Mouse (Mus musculus): Measurements from ENCODE around the gene Plekhn1. TPM values are rescaled to one million over a fixed set of nuclear protein-coding genes. Genes with fewer than 3 reads are reported as not detected.

Plekhn1 gene
- total and polyA plus RNA-seq, 2 experiments = 6.9 to 18.5 TPM

DNA sequence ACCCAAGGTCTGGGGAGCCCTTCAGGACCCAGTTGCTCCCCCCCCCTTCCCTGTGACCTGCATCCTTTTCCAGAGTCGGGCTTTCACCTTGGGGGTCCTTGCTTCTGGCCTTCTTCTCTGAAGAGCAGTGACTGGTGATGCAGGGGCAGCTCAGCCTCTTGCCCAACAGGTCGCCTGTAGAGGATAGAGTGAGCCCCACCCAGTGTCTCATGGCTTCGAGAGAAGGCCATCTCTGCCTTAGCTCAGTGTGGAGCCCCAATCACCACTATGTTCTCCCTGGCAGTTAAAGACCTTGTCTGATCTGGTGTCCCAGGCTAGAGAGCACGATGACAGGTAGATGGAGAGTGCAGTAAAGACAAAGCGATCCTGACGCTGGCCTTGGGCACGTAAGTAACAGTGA, 17.5 kb upstream of the Plekhn1 start:
- Histone ChIP-seq H3K4me1 (ENCODE audit: control insufficient read depth, insufficient read depth, low read length) (peaks cover 4% of the 10 kb centered on the region; the same call in 1 of the 2 replicates), H3K9ac (ENCODE audit: low read depth, low read length) (no peak overlapping the region), H3K27me3 (ENCODE audit: control insufficient read depth, insufficient read depth, low read length) (peaks cover 15% of the 10 kb centered on the region), H3K27ac (replicated peaks; ENCODE audit: insufficient read depth, low read depth, low read length) (no peak overlapping the region), H3K79me2 (ENCODE audit: control insufficient read depth, insufficient read depth, low read length) (no peaks in the 10 kb centered on the region), H3K4me3 (ENCODE audit: insufficient read depth, low read depth, low read length) (no peak overlapping the region), H3K36me3 (ENCODE audit: control insufficient read depth, insufficient read depth, low read length) (peaks cover under 1% of the 10 kb centered on the region; the same call in 1 of the 2 replicates)
- WGBS = 36% methylated on average over 7 of the region's 7 CpGs
- no peak for DNase-seq (ENCODE audit: extremely low read depth, low read depth, low spot score)
- no peak for TF ChIP-seq CTCF (IDR thresholded peaks at IDR 0.05; ENCODE audit: low read depth, low read length)
- no peak for TF ChIP-seq POLR2A (IDR thresholded peaks at IDR 0.05; ENCODE audit: extremely low read depth, insufficient read depth, low read length)

DNA sequence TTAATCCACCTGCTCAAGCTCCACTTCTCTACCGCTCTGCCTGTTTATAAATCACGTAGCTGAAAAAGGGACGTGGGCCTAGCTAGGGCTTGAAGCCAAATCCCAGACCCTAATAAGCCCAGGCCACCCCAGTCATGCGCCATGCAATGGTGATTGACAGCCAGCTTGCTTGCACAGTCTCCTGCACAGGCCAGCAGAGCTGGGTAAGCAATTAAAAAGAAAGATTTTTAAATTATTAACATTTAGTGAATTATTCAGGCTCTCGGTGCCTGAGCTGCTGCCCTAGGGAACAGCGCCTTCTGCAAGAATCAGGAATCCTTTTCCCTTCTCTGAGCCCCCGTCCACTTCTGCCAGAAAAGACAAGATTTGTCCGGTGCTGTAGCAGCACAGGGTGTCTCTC, 16.4 kb upstream of the Plekhn1 start:
- Histone ChIP-seq H3K27me3 (ENCODE audit: control insufficient read depth, insufficient read depth, low read length) (peaks cover 15% of the 10 kb centered on the region), H3K4me3 (ENCODE audit: insufficient read depth, low read depth, low read length) (no peak overlapping the region), H3K27ac (replicated peaks; ENCODE audit: insufficient read depth, low read depth, low read length) (no peak overlapping the region), H3K79me2 (ENCODE audit: control insufficient read depth, insufficient read depth, low read length) (no peaks in the 10 kb centered on the region), H3K9ac (ENCODE audit: low read depth, low read length) (no peak overlapping the region), H3K4me1 (ENCODE audit: control insufficient read depth, insufficient read depth, low read length) (peaks cover 4% of the 10 kb centered on the region; the same call in 1 of the 2 replicates), H3K36me3 (ENCODE audit: control insufficient read depth, insufficient read depth, low read length) (peaks cover 9% of the 10 kb centered on the region)
- no peak for DNase-seq (ENCODE audit: extremely low read depth, low read depth, low spot score)
- TF ChIP-seq CTCF (IDR thresholded peaks at IDR 0.05; ENCODE audit: low read depth, low read length) (no peak), POLR2A (IDR thresholded peaks at IDR 0.05; ENCODE audit: extremely low read depth, insufficient read depth, low read length) (no peak)
- WGBS = 78% methylated on average over 8 of the region's 8 CpGs

DNA sequence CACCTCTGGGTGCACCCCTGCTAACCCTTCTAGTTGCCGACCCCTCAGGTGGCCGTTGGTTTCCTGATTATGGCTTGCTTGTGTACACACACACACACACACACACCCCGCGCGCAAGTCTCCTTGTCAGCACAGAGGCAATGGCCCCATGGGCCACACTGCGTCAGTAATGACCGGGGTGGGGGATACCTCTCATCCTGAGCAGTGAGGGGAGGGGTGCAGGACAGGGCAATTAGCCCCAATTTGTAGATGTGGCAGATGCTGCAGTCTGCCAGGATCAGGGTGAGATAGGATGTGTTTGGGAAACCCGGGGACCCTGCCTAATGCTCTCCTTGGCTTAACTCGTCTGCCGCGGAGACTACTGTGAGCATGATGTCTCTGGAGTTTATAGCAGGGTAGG, 14.9 kb upstream of the Plekhn1 start:
- no peak overlapping the region for H3K4me3 ChIP-seq (ENCODE audit: insufficient read depth, low read depth, low read length)
- WGBS = 67% methylated on average over 11 of the region's 11 CpGs
- peaks cover 4% of the 10 kb centered on the region for H3K27me3 ChIP-seq (ENCODE audit: control insufficient read depth, insufficient read depth, low read length)
- DNase-seq (ENCODE audit: extremely low read depth, low read depth, low spot score) = no peak
- H3K27ac ChIP-seq (replicated peaks; ENCODE audit: insufficient read depth, low read depth, low read length) = no peak overlapping the region
- H3K9ac ChIP-seq (ENCODE audit: low read depth, low read length) = no peak overlapping the region
- peaks cover 4% of the 10 kb centered on the region; the same call in 1 of the 2 replicates for H3K4me1 ChIP-seq (ENCODE audit: control insufficient read depth, insufficient read depth, low read length)
- H3K36me3 ChIP-seq (ENCODE audit: control insufficient read depth, insufficient read depth, low read length) = peaks cover 21% of the 10 kb centered on the region
- TF ChIP-seq CTCF (IDR thresholded peaks at IDR 0.05; ENCODE audit: low read depth, low read length) (no peak), POLR2A (IDR thresholded peaks at IDR 0.05; ENCODE audit: extremely low read depth, insufficient read depth, low read length) (no peak)
- no peaks in the 10 kb centered on the region for H3K79me2 ChIP-seq (ENCODE audit: control insufficient read depth, insufficient read depth, low read length)

DNA sequence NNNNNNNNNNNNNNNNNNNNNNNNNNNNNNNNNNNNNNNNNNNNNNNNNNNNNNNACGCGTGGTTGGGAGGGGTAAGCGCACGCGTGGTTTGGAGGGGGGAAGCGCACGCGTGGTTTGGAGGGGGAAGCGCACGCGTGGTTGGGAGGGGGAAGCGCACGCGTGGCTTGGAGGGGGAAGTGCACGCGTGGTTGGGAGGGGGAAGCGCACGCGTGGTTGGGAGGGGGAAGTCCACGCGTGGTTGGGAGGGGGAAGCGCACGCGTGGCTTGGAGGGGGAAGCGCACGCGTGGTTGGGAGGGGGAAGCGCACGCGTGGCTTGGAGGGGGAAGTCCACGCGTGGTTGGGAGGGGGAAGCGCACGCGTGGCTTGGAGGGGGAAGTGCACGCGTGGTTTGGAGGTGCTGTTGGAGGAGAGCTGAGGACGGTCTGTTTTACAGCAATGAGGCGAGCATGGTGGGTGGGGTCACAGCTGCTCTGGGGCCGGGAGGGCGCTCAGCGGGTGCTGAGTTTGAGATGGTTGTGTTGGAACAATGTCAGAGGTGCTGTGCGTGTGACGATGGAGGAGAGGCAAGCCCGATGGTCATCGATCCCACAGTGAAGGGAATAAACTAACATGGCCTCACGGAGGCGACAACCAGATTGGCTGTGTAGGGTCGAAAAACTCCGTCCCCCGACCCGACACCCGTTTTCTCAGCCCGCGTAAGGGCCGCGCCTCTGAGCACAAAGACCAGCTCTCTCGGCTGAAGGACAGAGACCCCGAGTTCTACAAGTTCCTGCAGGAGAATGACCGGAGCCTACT, 2.2 kb upstream of the Plekhn1 start:
- Histone ChIP-seq H3K4me1 (ENCODE audit: control insufficient read depth, insufficient read depth, low read length) (no peaks in the 10 kb centered on the region), H3K27ac (replicated peaks; ENCODE audit: insufficient read depth, low read depth, low read length) (no peak overlapping the region), H3K4me3 (ENCODE audit: insufficient read depth, low read depth, low read length) (peak overlapping the region; percentile 86), H3K36me3 (ENCODE audit: control insufficient read depth, insufficient read depth, low read length) (peaks cover 7% of the 10 kb centered on the region), H3K79me2 (ENCODE audit: control insufficient read depth, insufficient read depth, low read length) (peaks cover 6% of the 10 kb centered on the region; the same call in 1 of the 2 replicates), H3K27me3 (ENCODE audit: control insufficient read depth, insufficient read depth, low read length) (no peaks in the 10 kb centered on the region), H3K9ac (ENCODE audit: low read depth, low read length) (peak overlapping the region; percentile 64)
- 41% methylated on average over 57 of the region's 60 CpGs for WGBS
- DNase-seq (ENCODE audit: extremely low read depth, low read depth, low spot score) = no peak
- TF ChIP-seq POLR2A (IDR thresholded peaks at IDR 0.05; ENCODE audit: extremely low read depth, insufficient read depth, low read length) = no peak

GRCm38 (mm10) chr4:156235808-156236533, 1.3 kb upstream of the Plekhn1 start, which contains the start of gene Noc2l:
Gene Noc2l (plus strand): TSS chr4:156236010.
- peak; percentile 51; the same call in 1 of the 2 replicates for TF ChIP-seq POLR2A (IDR thresholded peaks at IDR 0.05; ENCODE audit: extremely low read depth, insufficient read depth, low read length)
- no peak for TF ChIP-seq CTCF (IDR thresholded peaks at IDR 0.05; ENCODE audit: low read depth, low read length)
- Histone ChIP-seq H3K79me2 (ENCODE audit: control insufficient read depth, insufficient read depth, low read length) (peaks cover 6% of the 10 kb centered on the region; the same call in 1 of the 2 replicates), H3K27me3 (ENCODE audit: control insufficient read depth, insufficient read depth, low read length) (no peaks in the 10 kb centered on the region), H3K36me3 (ENCODE audit: control insufficient read depth, insufficient read depth, low read length) (peaks cover 4% of the 10 kb centered on the region), H3K4me3 (ENCODE audit: insufficient read depth, low read depth, low read length) (peak within 1 kb of the TSS; percentile 86), H3K4me1 (ENCODE audit: control insufficient read depth, insufficient read depth, low read length) (no peaks in the 10 kb centered on the region), H3K27ac (replicated peaks; ENCODE audit: insufficient read depth, low read depth, low read length) (peak within 1 kb of the TSS; percentile 75), H3K9ac (ENCODE audit: low read depth, low read length) (peak within 1 kb of the TSS; percentile 88)
- peak; percentile 72 for DNase-seq (ENCODE audit: extremely low read depth, low read depth, low spot score)
- under 1% methylated on average over 90 of the region's 90 CpGs for WGBS

All from liver, adult 2 months (tissue).